Mouse (Mus musculus) forebrain, embryonic 14.5 days (tissue): Measurements from ENCODE around the gene Bicra. TPM values are rescaled to one million over a fixed set of nuclear protein-coding genes. Genes with fewer than 3 reads are reported as not detected.

ENCODE experiments used
- ATAC-seq: fragments of 200-750 bp; cut with Nextera tagmentation; 2 replicates; pipeline ENCODE4 v1.8.0; 2017; ENCODE audit warnings: mild to moderate bottlenecking, moderate library complexity
- DNase-seq: peaks from one replicate; pipeline ENCODE4 v3.0.0-alpha.2; 2015; ENCODE audit warnings: low spot score
- H3K27ac ChIP-seq: fragments of 300-500 bp; sonication (generic); 2 replicates; pipeline ENCODE4 v1.5.1; 2014; ENCODE audit warnings: low read depth, mild to moderate bottlenecking, control low read depth, low read length, moderate library complexity
- H3K27me3 ChIP-seq: fragments of 300-500 bp; sonication (generic); replicated peaks from 2 replicates; pipeline ENCODE4 v1.6.1; 2014; ENCODE audit warnings: low read length, control low read depth, mixed read lengths; ENCODE audit not compliant: control insufficient read depth, insufficient read depth
- H3K36me3 ChIP-seq: fragments of 300-500 bp; sonication (generic); 2 replicates; pipeline ENCODE4 v1.6.1; 2014; ENCODE audit warnings: low read length, control low read depth; ENCODE audit not compliant: control insufficient read depth, insufficient read depth
- H3K4me1 ChIP-seq: fragments of 300-500 bp; sonication (generic); 2 replicates; pipeline ENCODE4 v1.6.1; 2014; ENCODE audit warnings: antibody characterized with exemption, low read length, control low read depth; ENCODE audit not compliant: control insufficient read depth, insufficient read depth
- H3K4me2 ChIP-seq: fragments of 300-500 bp; sonication (generic); 2 replicates; pipeline ENCODE4 v1.6.1; 2014; ENCODE audit warnings: mild to moderate bottlenecking, control low read depth, low read length
- H3K4me3 ChIP-seq: fragments of 300-500 bp; sonication (generic); 2 replicates; pipeline ENCODE4 v1.5.1; 2014; ENCODE audit warnings: low read depth, low read length, control low read depth
- H3K9ac ChIP-seq: fragments of 300-500 bp; sonication (generic); 2 replicates; pipeline ENCODE4 v1.6.1; 2014; ENCODE audit warnings: mild to moderate bottlenecking, low read length, control low read depth, moderate library complexity
- H3K9me3 ChIP-seq: fragments of 300-500 bp; sonication (generic); replicated peaks from 2 replicates; pipeline ENCODE4 v1.6.1; 2016; ENCODE audit warnings: low read length, control low read depth, mixed read lengths; ENCODE audit not compliant: control insufficient read depth
- WGBS: fragments of 180-500 bp; shearing (Covaris S2); extraction: QIAGEN DNeasy Blood & Tissue Kit; methylation state at CpG from one replicate; pipeline ENCODE4 v1.1.7; 2014; 5-methylcytosine and 5-hydroxymethylcytosine counted together
- polyA plus RNA-seq: library from polyadenylated mRNA; unstranded; fragments of >200 nt; fragmentation: Nextera tagmentation; extraction: Ambion mirVana; gene quantifications from 2 replicates; pipeline ENCODE4 v1.2.1, GENCODE M21; 2014

Gene Bicra
- polyA plus RNA-seq, 1 experiment from 2014 or later: 4.3 TPM

GRCm38 (mm10) chr7:16044531-16044930, 3.2 kb downstream of the Bicra start:
- Histone ChIP-seq H3K4me3 (no peak overlapping the region), H3K4me1 (peaks cover 26% of the 10 kb centered on the region), H3K27ac (no peak overlapping the region), H3K27me3 (no peaks in the 10 kb centered on the region), H3K9me3 (no peaks in the 10 kb centered on the region), H3K36me3 (peaks cover 7% of the 10 kb centered on the region; the same call in 1 of the 2 replicates), H3K9ac (peak overlapping the region; percentile 43), H3K4me2 (no peak overlapping the region)
- ATAC-seq (no peak), DNase-seq (no peak)
- WGBS: 55% methylated on average over 5 of the region's 5 CpGs

- H3K27ac ChIP-seq: no peak overlapping the region
- no peak overlapping the region for H3K4me2 ChIP-seq
- no peak for ATAC-seq
- peaks cover 7% of the 10 kb centered on the region; the same call in 1 of the 2 replicates for H3K36me3 ChIP-seq
- H3K9ac ChIP-seq: peak overlapping the region; percentile 43; the same call in 1 of the 2 replicates
- H3K4me3 ChIP-seq: no peak overlapping the region
- no peak for DNase-seq
- no peaks in the 10 kb centered on the region for H3K27me3 ChIP-seq
- H3K4me1 ChIP-seq: peaks cover 21% of the 10 kb centered on the region
- H3K9me3 ChIP-seq: no peaks in the 10 kb centered on the region
- WGBS: 32% methylated on average over 3 of the region's 3 CpGs
These were observed 3.8 kb downstream of the Bicra start for GRCm38 (mm10) chr7:16043861-16044435.

GRCm38 (mm10) chr7:16042850-16043775, 4.6 kb downstream of the Bicra start:
- Histone ChIP-seq H3K9ac (0 out of 2 replicates have a peak overlapping the region, but pooled peaks have one; percentile 8), H3K4me1 (peaks cover 20% of the 10 kb centered on the region), H3K4me2 (no peak overlapping the region), H3K27me3 (no peaks in the 10 kb centered on the region), H3K4me3 (no peak overlapping the region), H3K27ac (0 out of 2 replicates have a peak overlapping the region, but pooled peaks have one; percentile 14), H3K36me3 (peaks cover 7% of the 10 kb centered on the region; the same call in 1 of the 2 replicates), H3K9me3 (no peaks in the 10 kb centered on the region)
- ATAC-seq (no peak), DNase-seq (no peak)
- 86% methylated on average over 10 of the region's 10 CpGs for WGBS

GRCm38 (mm10) chr7:16041208-16041607, 6.5 kb downstream of the Bicra start:
- H3K9ac ChIP-seq: no peak overlapping the region
- ATAC-seq (no peak), DNase-seq (no peak)
- H3K27me3 ChIP-seq: no peaks in the 10 kb centered on the region
- no peaks in the 10 kb centered on the region for H3K9me3 ChIP-seq
- no peak overlapping the region for H3K4me3 ChIP-seq
- no peak overlapping the region for H3K27ac ChIP-seq
- peaks cover 20% of the 10 kb centered on the region for H3K4me1 ChIP-seq
- H3K36me3 ChIP-seq: peaks cover 7% of the 10 kb centered on the region; the same call in 1 of the 2 replicates
- WGBS: 86% methylated on average over 2 of the region's 2 CpGs
- no peak overlapping the region for H3K4me2 ChIP-seq

DNA sequence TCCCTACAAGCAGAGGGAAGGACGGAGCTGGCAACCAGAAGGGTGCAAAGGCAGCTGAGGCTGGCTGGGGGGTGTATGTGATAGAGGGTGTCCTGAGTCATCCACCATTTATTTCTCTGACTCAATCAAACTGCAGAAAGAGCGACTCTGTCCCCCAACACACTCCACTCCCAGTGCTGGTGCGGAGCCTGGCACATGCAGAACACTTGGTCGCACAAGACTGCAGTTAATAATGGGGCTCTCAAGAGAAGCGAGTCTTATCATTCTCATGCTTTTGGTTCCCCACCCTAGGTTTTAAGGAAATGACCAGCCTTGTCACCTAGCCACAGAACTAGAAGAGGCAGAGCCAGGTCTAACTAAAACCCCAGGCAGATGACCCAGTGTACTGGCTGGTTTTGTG, 8.4 kb downstream of the Bicra start:
- H3K27me3 ChIP-seq: no peaks in the 10 kb centered on the region
- no peaks in the 10 kb centered on the region for H3K9me3 ChIP-seq
- H3K9ac ChIP-seq: no peak overlapping the region
- H3K36me3 ChIP-seq: peaks cover 7% of the 10 kb centered on the region; the same call in 1 of the 2 replicates
- peaks cover 5% of the 10 kb centered on the region; the same call in 1 of the 2 replicates for H3K4me1 ChIP-seq
- DNase-seq: no peak
- WGBS: 93% methylated on average over 5 of the region's 5 CpGs
- H3K27ac ChIP-seq: no peak overlapping the region
- ATAC-seq: no peak
- no peak overlapping the region for H3K4me2 ChIP-seq
- no peak overlapping the region for H3K4me3 ChIP-seq

GRCm38 (mm10) chr7:16036972-16037371, 10.7 kb downstream of the Bicra start:
- no peak for ATAC-seq
- Histone ChIP-seq H3K27ac (no peak overlapping the region), H3K27me3 (no peaks in the 10 kb centered on the region), H3K4me2 (no peak overlapping the region), H3K9ac (no peak overlapping the region), H3K4me3 (no peak overlapping the region), H3K4me1 (no peaks in the 10 kb centered on the region), H3K36me3 (no peaks in the 10 kb centered on the region), H3K9me3 (no peaks in the 10 kb centered on the region)
- DNase-seq: no peak
- WGBS: 91% methylated on average over 6 of the region's 6 CpGs

- no peak for DNase-seq
- 96% methylated on average over 8 of the region's 8 CpGs for WGBS
These were observed 13.9 kb downstream of the Bicra start for GRCm38 (mm10) chr7:16033580-16034461.

GRCm38 (mm10) chr7:16033059-16033458, 14.7 kb downstream of the Bicra start:
- 96% methylated on average over 1 of the region's 1 CpGs for WGBS
- H3K27ac ChIP-seq: no peak overlapping the region
- no peak for DNase-seq
- no peak overlapping the region for H3K9ac ChIP-seq
- no peaks in the 10 kb centered on the region for H3K27me3 ChIP-seq
- H3K4me3 ChIP-seq: no peak overlapping the region
- ATAC-seq: no peak
- 0 out of 2 replicates have a peak, but pooled peaks cover 3% of the 10 kb centered on the region for H3K36me3 ChIP-seq
- no peak overlapping the region for H3K4me2 ChIP-seq
- no peaks in the 10 kb centered on the region for H3K4me1 ChIP-seq
- no peaks in the 10 kb centered on the region for H3K9me3 ChIP-seq

More at GRCm38 (mm10) chr7:16033580-16034461, 13.9 kb downstream of the Bicra start:
- Histone ChIP-seq H3K36me3 (0 out of 2 replicates have a peak, but pooled peaks cover 3% of the 10 kb centered on the region), H3K4me2 (no peak overlapping the region), H3K4me1 (no peaks in the 10 kb centered on the region), H3K27ac (no peak overlapping the region), H3K27me3 (no peaks in the 10 kb centered on the region), H3K4me3 (no peak overlapping the region), H3K9me3 (no peaks in the 10 kb centered on the region), H3K9ac (no peak overlapping the region)
- no peak for ATAC-seq
